Mouse (Mus musculus) stomach, embryonic 16.5 days (tissue): Measurements from ENCODE around the gene Fiz1. TPM values are rescaled to one million over a fixed set of nuclear protein-coding genes. Genes with fewer than 3 reads are reported as not detected.

Experiments
- ATAC-seq: fragments of 200-750 bp; cut with Nextera tagmentation; 2 replicates; pipeline ENCODE4 v1.8.0; 2017; ENCODE audit warnings: moderate number of reproducible peaks, moderate TSS enrichment; ENCODE audit not compliant: insufficient read depth, low FRiP score
- H3K27ac ChIP-seq: fragments of 300-500 bp; sonication (generic); 2 replicates; pipeline ENCODE4 v1.5.1; 2014; ENCODE audit warnings: low read length
- H3K27me3 ChIP-seq: fragments of 300-500 bp; sonication (generic); 2 replicates; pipeline ENCODE4 v1.6.1; 2014; ENCODE audit warnings: low read length, control low read depth, mixed read lengths; ENCODE audit not compliant: control insufficient read depth, insufficient read depth
- H3K36me3 ChIP-seq: fragments of 300-500 bp; sonication (generic); 2 replicates; pipeline ENCODE4 v1.6.1; 2014; ENCODE audit warnings: low read length; ENCODE audit not compliant: control insufficient read depth, insufficient read depth
- H3K4me1 ChIP-seq: fragments of 300-500 bp; sonication (generic); 2 replicates; pipeline ENCODE4 v1.6.1; 2014; ENCODE audit warnings: low read length, control low read depth, mixed read lengths; ENCODE audit not compliant: control insufficient read depth, insufficient read depth
- H3K4me2 ChIP-seq: fragments of 300-500 bp; sonication (generic); 2 replicates; pipeline ENCODE4 v1.6.1; 2014; ENCODE audit warnings: low read depth, low read length, mixed read lengths
- H3K4me3 ChIP-seq: fragments of 300-500 bp; sonication (generic); replicated peaks from 2 replicates; pipeline ENCODE4 v1.5.1; 2014; ENCODE audit warnings: mild to moderate bottlenecking, low read length
- H3K9ac ChIP-seq: fragments of 300-500 bp; sonication (generic); 2 replicates; pipeline ENCODE4 v1.6.1; 2014; ENCODE audit warnings: low read length
- H3K9me3 ChIP-seq: fragments of 300-500 bp; sonication (generic); replicated peaks from 2 replicates; pipeline ENCODE4 v1.6.1; 2016; ENCODE audit warnings: low read length, control low read depth; ENCODE audit not compliant: control insufficient read depth
- WGBS: fragments of 180-500 bp; shearing (Covaris S2); extraction: QIAGEN DNeasy Blood & Tissue Kit; methylation state at CpG from one replicate; pipeline ENCODE4 v1.1.7; 2014; 5-methylcytosine and 5-hydroxymethylcytosine counted together
- polyA plus RNA-seq: library from polyadenylated mRNA; unstranded; fragments of >200 nt; fragmentation: Nextera tagmentation; extraction: Ambion mirVana; gene quantifications from 2 replicates; pipeline ENCODE4 v1.2.1, GENCODE M21; 2015

The Fiz1 gene
- polyA plus RNA-seq, 1 experiment from 2014 or later, result 22.6 TPM

- H3K36me3 ChIP-seq, result peaks cover 15% of the 10 kb centered on the region
- no peaks in the 10 kb centered on the region for H3K27me3 ChIP-seq
- H3K9me3 ChIP-seq, result peaks cover 4% of the 10 kb centered on the region; the same call in 1 of the 2 replicates
- WGBS, result 8% methylated on average over 14 of the region's 26 CpGs
- H3K4me1 ChIP-seq, result peaks cover 16% of the 10 kb centered on the region
- peak within 1 kb of the TSS; percentile 91 for H3K9ac ChIP-seq
- H3K4me3 ChIP-seq, result peak within 1 kb of the TSS; percentile 80
- peak within 1 kb of the TSS; percentile 77 for H3K4me2 ChIP-seq
- peak within 1 kb of the TSS; percentile 68 for H3K27ac ChIP-seq
- peak; percentile 91 for ATAC-seq
Measured at GRCm38 (mm10) chr7:4996003-4996895, 18.2 kb downstream of the Fiz1 start, which contains the start of gene Zfp579. Zfp579 (minus strand) TSS chr7:4996158.

- Histone ChIP-seq H3K27ac (peak overlapping the region; percentile 68), H3K4me1 (peaks cover 16% of the 10 kb centered on the region), H3K4me2 (peak overlapping the region; percentile 77), H3K9me3 (peaks cover 4% of the 10 kb centered on the region; the same call in 1 of the 2 replicates), H3K27me3 (no peaks in the 10 kb centered on the region), H3K36me3 (peaks cover 15% of the 10 kb centered on the region), H3K9ac (peak overlapping the region; percentile 91), H3K4me3 (peak overlapping the region; percentile 80)
- peak; percentile 55 for ATAC-seq
- WGBS, result 4% methylated on average over 19 of the region's 19 CpGs
Measured at GRCm38 (mm10) chr7:4995268-4996002, 19.1 kb downstream of the Fiz1 start.

GRCm38 (mm10) chr7:4993999-4994788 is 20.3 kb downstream of the Fiz1 start:
- Histone ChIP-seq H3K36me3 (peaks cover 15% of the 10 kb centered on the region), H3K9ac (no peak overlapping the region), H3K27me3 (no peaks in the 10 kb centered on the region), H3K4me3 (no peak overlapping the region), H3K4me1 (peaks cover 16% of the 10 kb centered on the region), H3K9me3 (peaks cover 4% of the 10 kb centered on the region; the same call in 1 of the 2 replicates), H3K27ac (no peak overlapping the region), H3K4me2 (0 out of 2 replicates have a peak overlapping the region, but pooled peaks have one; percentile 15)
- ATAC-seq, result no peak
- 61% methylated on average over 59 of the region's 59 CpGs for WGBS

GRCm38 (mm10) chr7:4993347-4993998 is 21.0 kb downstream of the Fiz1 start:
- Histone ChIP-seq H3K4me3 (no peak overlapping the region), H3K9me3 (peaks cover 4% of the 10 kb centered on the region; the same call in 1 of the 2 replicates), H3K4me2 (no peak overlapping the region), H3K27ac (no peak overlapping the region), H3K27me3 (no peaks in the 10 kb centered on the region), H3K4me1 (peaks cover 16% of the 10 kb centered on the region), H3K36me3 (peaks cover 15% of the 10 kb centered on the region), H3K9ac (no peak overlapping the region)
- WGBS, result 55% methylated on average over 54 of the region's 55 CpGs
- ATAC-seq, result no peak

GRCm38 (mm10) chr7:4988250-4988649 is 26.2 kb downstream of the Fiz1 start:
- Histone ChIP-seq H3K4me1 (no peaks in the 10 kb centered on the region), H3K36me3 (peaks cover 3% of the 10 kb centered on the region), H3K4me2 (no peak overlapping the region), H3K4me3 (no peak overlapping the region), H3K9me3 (no peaks in the 10 kb centered on the region; the same call in 1 of the 2 replicates), H3K27ac (no peak overlapping the region), H3K9ac (no peak overlapping the region), H3K27me3 (no peaks in the 10 kb centered on the region)
- 54% methylated on average over 2 of the region's 2 CpGs for WGBS
- ATAC-seq, result no peak

- Histone ChIP-seq H3K4me3 (no peak overlapping the region), H3K36me3 (no peaks in the 10 kb centered on the region), H3K4me2 (no peak overlapping the region), H3K9ac (no peak overlapping the region), H3K27ac (no peak overlapping the region), H3K4me1 (no peaks in the 10 kb centered on the region), H3K9me3 (peaks cover 5% of the 10 kb centered on the region; the same call in 1 of the 2 replicates), H3K27me3 (no peaks in the 10 kb centered on the region)
- 91% methylated on average over 7 of the region's 7 CpGs for WGBS
- no peak for ATAC-seq
Measured at GRCm38 (mm10) chr7:4976832-4977231, 37.7 kb downstream of the Fiz1 start.

- H3K9ac ChIP-seq, result no peak overlapping the region
- no peak overlapping the region for H3K4me3 ChIP-seq
- H3K4me2 ChIP-seq, result no peak overlapping the region
- no peaks in the 10 kb centered on the region for H3K4me1 ChIP-seq
- H3K9me3 ChIP-seq, result peaks cover 5% of the 10 kb centered on the region; the same call in 1 of the 2 replicates
- no peaks in the 10 kb centered on the region for H3K27me3 ChIP-seq
- H3K27ac ChIP-seq, result no peak overlapping the region
- WGBS, result 39% methylated on average over 4 of the region's 4 CpGs
- H3K36me3 ChIP-seq, result no peaks in the 10 kb centered on the region
- ATAC-seq, result no peak
Measured at GRCm38 (mm10) chr7:4975455-4975854, 39.0 kb downstream of the Fiz1 start.

GRCm38 (mm10) chr7:4972321-4973047 is 42.0 kb downstream of the Fiz1 start:
- Histone ChIP-seq H3K4me2 (no peak overlapping the region), H3K27me3 (no peaks in the 10 kb centered on the region), H3K4me3 (no peak overlapping the region), H3K27ac (no peak overlapping the region), H3K9ac (no peak overlapping the region), H3K9me3 (peaks cover 5% of the 10 kb centered on the region; the same call in 1 of the 2 replicates), H3K4me1 (no peaks in the 10 kb centered on the region), H3K36me3 (no peaks in the 10 kb centered on the region)
- 63% methylated on average over 18 of the region's 18 CpGs for WGBS
- peak; percentile 41; the same call in 1 of the 2 replicates for ATAC-seq
